Mouse (Mus musculus) heart, embryonic 14.5 days (tissue): Measurements from ENCODE around the gene Ttll6. TPM values are rescaled to one million over a fixed set of nuclear protein-coding genes. Genes with fewer than 3 reads are reported as not detected.

ENCODE experiments used
- ATAC-seq: fragments of 200-750 bp; cut with Nextera tagmentation; 2 replicates; pipeline ENCODE4 v1.8.0; 2017; ENCODE audit warnings: low read depth, moderate TSS enrichment; ENCODE audit not compliant: insufficient number of reproducible peaks, insufficient read depth, low FRiP score
- H3K27ac ChIP-seq, 2 experiments: fragments of 200-500 bp in 1 of 2; fragments of 300-500 bp in 1 of 2; sonication (generic) in 1 of 2; replicated peaks in 1 of 2; 2 replicates each; pipeline ENCODE4 v1.5.1; 2012 to 2014; ENCODE audit warnings: low read depth in 2 of 2, low read length in 2 of 2, control low read depth in 1 of 2, mild to moderate bottlenecking in 1 of 2, mixed read lengths in 1 of 2; ENCODE audit not compliant: control insufficient read depth in 1 of 2, insufficient read depth in 1 of 2
- H3K27me3 ChIP-seq: fragments of 300-500 bp; sonication (generic); 2 replicates; pipeline ENCODE4 v1.6.1; 2014; ENCODE audit warnings: mild to moderate bottlenecking, low read length, control low read depth; ENCODE audit not compliant: control insufficient read depth, insufficient read depth
- H3K36me3 ChIP-seq: fragments of 300-500 bp; sonication (generic); 2 replicates; pipeline ENCODE4 v1.6.1; 2014; ENCODE audit warnings: mild to moderate bottlenecking, control low read depth, low read length, mixed read lengths; ENCODE audit not compliant: control insufficient read depth, insufficient read depth
- H3K4me1 ChIP-seq, 2 experiments: fragments of 200-500 bp in 1 of 2; fragments of 300-500 bp in 1 of 2; sonication (generic) in 1 of 2; 2 replicates each; pipeline ENCODE4 v1.6.1; 2012 to 2014; ENCODE audit warnings: low read length in 2 of 2, control low read depth in 1 of 2, mixed read lengths in 1 of 2; ENCODE audit not compliant: control insufficient read depth in 2 of 2, insufficient read depth in 2 of 2
- H3K4me2 ChIP-seq: fragments of 300-500 bp; sonication (generic); 2 replicates; pipeline ENCODE4 v1.6.1; 2014; ENCODE audit warnings: mild to moderate bottlenecking, low read length
- H3K4me3 ChIP-seq, 2 experiments: fragments of 200-500 bp in 1 of 2; fragments of 300-500 bp in 1 of 2; sonication (generic) in 1 of 2; 2 replicates each; pipeline ENCODE4 v1.5.1; 2012 to 2014; ENCODE audit warnings: low read length in 2 of 2, mild to moderate bottlenecking in 2 of 2, control low read depth in 1 of 2, low read depth in 1 of 2, moderate library complexity in 1 of 2; ENCODE audit not compliant: control insufficient read depth in 1 of 2, insufficient read depth in 1 of 2
- H3K9ac ChIP-seq: fragments of 300-500 bp; sonication (generic); 2 replicates; pipeline ENCODE4 v1.6.1; 2014; ENCODE audit warnings: mild to moderate bottlenecking, low read length
- H3K9me3 ChIP-seq: fragments of 300-500 bp; sonication (generic); 2 replicates; pipeline ENCODE4 v1.6.1; 2016; ENCODE audit warnings: low read length, control low read depth; ENCODE audit not compliant: control insufficient read depth
- WGBS: fragments of 180-500 bp; shearing (Covaris S2); extraction: QIAGEN DNeasy Blood & Tissue Kit; methylation state at CpG from one replicate; pipeline ENCODE4 v1.1.7; 2014; 5-methylcytosine and 5-hydroxymethylcytosine counted together
- polyA plus RNA-seq: library from polyadenylated mRNA; unstranded; fragments of >200 nt; fragmentation: Nextera tagmentation; extraction: Ambion mirVana; gene quantifications from 2 replicates; pipeline ENCODE4 v1.2.1, GENCODE M21; 2014

Gene Ttll6
- polyA plus RNA-seq, 1 experiment from 2014 or later: not detected

GRCm38 (mm10) chr11:96203182-96203788 is 69.7 kb downstream of the Ttll6 start:
- 1% methylated on average over 37 of the region's 37 CpGs for WGBS
- Histone ChIP-seq H3K36me3 (no peaks in the 10 kb centered on the region), H3K27ac (no peak overlapping the region), H3K4me3 (no peak overlapping the region), H3K4me2 (no peak overlapping the region), H3K27me3 (peaks cover 99% of the 10 kb centered on the region), H3K9ac (no peak overlapping the region), H3K9me3 (no peaks in the 10 kb centered on the region), H3K4me1 (no peaks in the 10 kb centered on the region; a peak in 1 of 4 replicates)
- no peak for ATAC-seq

GRCm38 (mm10) chr11:96203789-96204186 is 70.2 kb downstream of the Ttll6 start:
- H3K4me2 ChIP-seq: no peak overlapping the region
- H3K36me3 ChIP-seq: no peaks in the 10 kb centered on the region
- no peaks in the 10 kb centered on the region; a peak in 1 of 4 replicates for H3K4me1 ChIP-seq
- no peak overlapping the region for H3K27ac ChIP-seq
- under 1% methylated on average over 16 of the region's 16 CpGs for WGBS
- no peak for ATAC-seq
- H3K4me3 ChIP-seq: no peak overlapping the region
- no peaks in the 10 kb centered on the region for H3K9me3 ChIP-seq
- peaks cover 99% of the 10 kb centered on the region for H3K27me3 ChIP-seq
- H3K9ac ChIP-seq: no peak overlapping the region

- no peak overlapping the region for H3K9ac ChIP-seq
- H3K4me2 ChIP-seq: no peak overlapping the region
- ATAC-seq: no peak
- peaks cover 99% of the 10 kb centered on the region for H3K27me3 ChIP-seq
- WGBS: 7% methylated on average over 11 of the region's 11 CpGs
- no peaks in the 10 kb centered on the region; a peak in 1 of 4 replicates for H3K4me1 ChIP-seq
- H3K36me3 ChIP-seq: no peaks in the 10 kb centered on the region
- H3K4me3 ChIP-seq: no peak overlapping the region
- H3K27ac ChIP-seq: no peak overlapping the region
- no peaks in the 10 kb centered on the region for H3K9me3 ChIP-seq
These were observed 70.8 kb downstream of the Ttll6 start for GRCm38 (mm10) chr11:96204351-96204750.

GRCm38 (mm10) chr11:96205426-96206131 is 72.0 kb downstream of the Ttll6 start:
- H3K9ac ChIP-seq: no peak overlapping the region
- no peaks in the 10 kb centered on the region for H3K36me3 ChIP-seq
- no peaks in the 10 kb centered on the region for H3K9me3 ChIP-seq
- H3K4me1 ChIP-seq: no peaks in the 10 kb centered on the region; a peak in 1 of 4 replicates
- H3K4me2 ChIP-seq: no peak overlapping the region
- H3K27ac ChIP-seq: no peak overlapping the region
- whole genome bisulfite sequencing: 4% methylated on average over 15 of the region's 15 CpGs
- H3K4me3 ChIP-seq: no peak overlapping the region
- H3K27me3 ChIP-seq: peaks cover 98% of the 10 kb centered on the region
- no peak for ATAC-seq

Other genes starting within 250 kb of the Ttll6 start
- gene B4galnt2, start 218.9 kb upstream of the Ttll6 start, polyA plus RNA-seq: 0.11 TPM in 1 of 2 replicates, not detected in the other
- gene Igf2bp1, start 127.8 kb upstream of the Ttll6 start, polyA plus RNA-seq: 14.0 and 17.2 TPM in 2 replicates
- not detected in 2 replicates for gene Gip, start 109.2 kb upstream of the Ttll6 start, polyA plus RNA-seq
- 23.5 and 30.5 TPM in 2 replicates for gene Snf8, start 98.9 kb upstream of the Ttll6 start, polyA plus RNA-seq
- 28.7 and 29.7 TPM in 2 replicates for gene Ube2z, start 68.4 kb upstream of the Ttll6 start, polyA plus RNA-seq
- 2,464 and 2,507 TPM in 2 replicates for gene Atp5g1, start 58.1 kb upstream of the Ttll6 start, polyA plus RNA-seq
- not detected in 2 replicates for gene Calcoco2, start 21.8 kb upstream of the Ttll6 start, polyA plus RNA-seq
- not detected in 2 replicates for gene Hoxb13, start 60.5 kb downstream of the Ttll6 start, polyA plus RNA-seq
- gene Hoxb9, start 137.7 kb downstream of the Ttll6 start, polyA plus RNA-seq: not detected in 2 replicates
- not detected in 2 replicates for gene Hoxb8, start 148.1 kb downstream of the Ttll6 start, polyA plus RNA-seq
- gene Hoxb7, start 152.8 kb downstream of the Ttll6 start, polyA plus RNA-seq: 0.36 TPM in 1 of 2 replicates, not detected in the other
- not detected in 2 replicates for gene Hoxb6, start 158.7 kb downstream of the Ttll6 start, polyA plus RNA-seq
- 0.27 TPM in 1 of 2 replicates, not detected in the other for gene Hoxb5, start 169.6 kb downstream of the Ttll6 start, polyA plus RNA-seq
- 0.09 and 0.15 TPM in 2 replicates for gene Hoxb4, start 184.5 kb downstream of the Ttll6 start, polyA plus RNA-seq
- 0.31 and 0.43 TPM in 2 replicates for gene Hoxb3, start 189.5 kb downstream of the Ttll6 start, polyA plus RNA-seq
- gene Hoxb2, start 216.7 kb downstream of the Ttll6 start, polyA plus RNA-seq: 2.0 and 2.9 TPM in 2 replicates
- 0.09 TPM in 1 of 2 replicates, not detected in the other for gene Hoxb1, start 232.0 kb downstream of the Ttll6 start, polyA plus RNA-seq